Mouse (Mus musculus) heart, embryonic 11.5 days (tissue): ENCODE results near the gene Jmjd7. TPM values are rescaled to one million over a fixed set of nuclear protein-coding genes. Genes with fewer than 3 reads are reported as not detected.
A peak's percentile ranks its signal among the peaks of the same experiment; 100 is the strongest.

Source experiments
- ATAC-seq: fragments of 200-750 bp; cut with Nextera tagmentation; replicated peaks from 2 replicates; pipeline ENCODE4 v1.8.0; 2017; ENCODE audit warnings: moderate library complexity; ENCODE audit not compliant: insufficient number of reproducible peaks, low FRiP score, low TSS enrichment
- H3K27ac ChIP-seq: fragments of 300-500 bp; sonication (generic); 2 replicates; pipeline ENCODE4 v1.5.1; 2014; ENCODE audit warnings: mild to moderate bottlenecking, low read depth, low read length
- H3K27me3 ChIP-seq: fragments of 300-500 bp; sonication (generic); 2 replicates; pipeline ENCODE4 v1.6.1; 2014; ENCODE audit warnings: mild to moderate bottlenecking, low read length, mixed read lengths; ENCODE audit not compliant: control insufficient read depth, insufficient read depth
- H3K36me3 ChIP-seq: fragments of 300-500 bp; sonication (generic); 2 replicates; pipeline ENCODE4 v1.6.1; 2014; ENCODE audit warnings: mild to moderate bottlenecking, low read length, moderate library complexity, mixed read lengths; ENCODE audit not compliant: control insufficient read depth, insufficient read depth
- H3K4me1 ChIP-seq: fragments of 300-500 bp; sonication (generic); 2 replicates; pipeline ENCODE4 v1.6.1; 2014; ENCODE audit warnings: low read length; ENCODE audit not compliant: control insufficient read depth, insufficient read depth
- H3K4me2 ChIP-seq: fragments of 300-500 bp; sonication (generic); 2 replicates; pipeline ENCODE4 v1.6.1; 2014; ENCODE audit warnings: mild to moderate bottlenecking, moderate library complexity
- H3K4me3 ChIP-seq: fragments of 300-500 bp; sonication (generic); 2 replicates; pipeline ENCODE4 v1.5.1; 2014; ENCODE audit warnings: low read depth, low read length
- H3K9ac ChIP-seq: fragments of 300-500 bp; sonication (generic); 2 replicates; pipeline ENCODE4 v1.6.1; 2014; ENCODE audit warnings: mild to moderate bottlenecking, low read depth, low read length, moderate library complexity
- H3K9me3 ChIP-seq: fragments of 300-500 bp; sonication (generic); replicated peaks from 2 replicates; pipeline ENCODE4 v1.6.1; 2016; ENCODE audit warnings: low read length; ENCODE audit not compliant: control insufficient read depth
- WGBS: fragments of 180-500 bp; shearing (Covaris S2); extraction: QIAGEN DNeasy Blood & Tissue Kit; methylation state at CpG from one replicate; pipeline ENCODE4 v1.1.7; 2014; ENCODE audit not compliant: insufficient replicate concordance; 5-methylcytosine and 5-hydroxymethylcytosine counted together
- polyA plus RNA-seq: library from polyadenylated mRNA; unstranded; fragments of >200 nt; fragmentation: Nextera tagmentation; extraction: Ambion mirVana; gene quantifications from 2 replicates; pipeline ENCODE4 v1.2.1, GENCODE M21; 2014

Jmjd7 gene
- polyA plus RNA-seq, 1 experiment from 2014 or later: 16.0 TPM

GRCm38 (mm10) chr2:119992349-119992748 is 34.9 kb upstream of the Jmjd7 start:
- no peak for ATAC-seq

GRCm38 (mm10) chr2:119993515-119993914 is 33.8 kb upstream of the Jmjd7 start:
- H3K27ac ChIP-seq: no peak overlapping the region
- WGBS: 51% methylated on average over 2 of the region's 2 CpGs

More at GRCm38 (mm10) chr2:119992349-119992748, 34.9 kb upstream of the Jmjd7 start:
- H3K9me3 ChIP-seq: no peaks in the 10 kb centered on the region
- H3K36me3 ChIP-seq: no peaks in the 10 kb centered on the region
- WGBS: 69% methylated on average over 2 of the region's 2 CpGs
- H3K9ac ChIP-seq: no peak overlapping the region
- no peaks in the 10 kb centered on the region for H3K27me3 ChIP-seq
- H3K4me2 ChIP-seq: no peak overlapping the region
- H3K4me1 ChIP-seq: peaks cover 4% of the 10 kb centered on the region; the same call in 1 of the 2 replicates
- no peak overlapping the region for H3K4me3 ChIP-seq
- H3K27ac ChIP-seq: no peak overlapping the region

GRCm38 (mm10) chr2:119994839-119995238 is 32.4 kb upstream of the Jmjd7 start:
- ATAC-seq: no peak
- Histone ChIP-seq H3K9ac (no peak overlapping the region), H3K36me3 (no peaks in the 10 kb centered on the region), H3K4me1 (peaks cover 4% of the 10 kb centered on the region; the same call in 1 of the 2 replicates), H3K4me2 (no peak overlapping the region), H3K27me3 (no peaks in the 10 kb centered on the region), H3K4me3 (no peak overlapping the region), H3K9me3 (no peaks in the 10 kb centered on the region), H3K27ac (peak overlapping the region; percentile 71; the same call in 1 of the 2 replicates)
- WGBS: 56% methylated on average over 6 of the region's 6 CpGs

More at GRCm38 (mm10) chr2:119993515-119993914, 33.8 kb upstream of the Jmjd7 start:
- H3K27me3 ChIP-seq: no peaks in the 10 kb centered on the region
- no peak overlapping the region for H3K4me3 ChIP-seq
- no peak for ATAC-seq
- H3K36me3 ChIP-seq: no peaks in the 10 kb centered on the region
- H3K4me2 ChIP-seq: no peak overlapping the region
- H3K9me3 ChIP-seq: no peaks in the 10 kb centered on the region
- H3K4me1 ChIP-seq: peaks cover 4% of the 10 kb centered on the region; the same call in 1 of the 2 replicates
- no peak overlapping the region for H3K9ac ChIP-seq

- Histone ChIP-seq H3K36me3 (no peaks in the 10 kb centered on the region), H3K9ac (no peak overlapping the region; the same call in 1 of the 2 replicates), H3K9me3 (no peaks in the 10 kb centered on the region), H3K4me2 (no peak overlapping the region), H3K4me3 (no peak overlapping the region), H3K27ac (peak overlapping the region; percentile 71), H3K4me1 (peaks cover 5% of the 10 kb centered on the region), H3K27me3 (no peaks in the 10 kb centered on the region)
- ATAC-seq: 0 out of 2 replicates have a peak, but pooled peaks have one; percentile 39
- WGBS: 46% methylated on average over 9 of the region's 9 CpGs
Observed at GRCm38 (mm10) chr2:119995391-119996281, 31.6 kb upstream of the Jmjd7 start.

GRCm38 (mm10) chr2:119997354-119997753 is 29.9 kb upstream of the Jmjd7 start:
- Histone ChIP-seq H3K4me2 (no peak overlapping the region), H3K4me1 (peaks cover 16% of the 10 kb centered on the region), H3K27ac (no peak overlapping the region), H3K4me3 (no peak overlapping the region), H3K27me3 (no peaks in the 10 kb centered on the region), H3K9me3 (no peaks in the 10 kb centered on the region), H3K9ac (no peak overlapping the region), H3K36me3 (no peaks in the 10 kb centered on the region)
- ATAC-seq: no peak
- 81% methylated on average over 4 of the region's 4 CpGs for WGBS

- no peaks in the 10 kb centered on the region for H3K9me3 ChIP-seq
- no peak overlapping the region for H3K4me3 ChIP-seq
- no peak for ATAC-seq
- H3K27me3 ChIP-seq: no peaks in the 10 kb centered on the region
- WGBS: 89% methylated on average over 2 of the region's 2 CpGs
- H3K27ac ChIP-seq: no peak overlapping the region
- no peak overlapping the region for H3K4me2 ChIP-seq
- H3K9ac ChIP-seq: no peak overlapping the region
- H3K4me1 ChIP-seq: peaks cover 15% of the 10 kb centered on the region
- H3K36me3 ChIP-seq: no peaks in the 10 kb centered on the region
Observed at GRCm38 (mm10) chr2:119999731-120000130, 27.6 kb upstream of the Jmjd7 start.

- H3K4me2 ChIP-seq: no peak overlapping the region
- H3K27me3 ChIP-seq: no peaks in the 10 kb centered on the region
- no peak for ATAC-seq
- H3K27ac ChIP-seq: peak overlapping the region; percentile 50; the same call in 1 of the 2 replicates
- H3K9me3 ChIP-seq: no peaks in the 10 kb centered on the region
- H3K4me1 ChIP-seq: peaks cover 13% of the 10 kb centered on the region
- no peak overlapping the region for H3K4me3 ChIP-seq
- H3K9ac ChIP-seq: no peak overlapping the region
- WGBS: 47% methylated on average over 3 of the region's 3 CpGs
- no peaks in the 10 kb centered on the region for H3K36me3 ChIP-seq
Observed at GRCm38 (mm10) chr2:120000882-120001584, 26.2 kb upstream of the Jmjd7 start.

- WGBS: 73% methylated on average over 4 of the region's 4 CpGs
- H3K9ac ChIP-seq: no peak overlapping the region
- no peaks in the 10 kb centered on the region for H3K27me3 ChIP-seq
- H3K4me3 ChIP-seq: no peak overlapping the region
- no peak overlapping the region for H3K4me2 ChIP-seq
- H3K9me3 ChIP-seq: no peaks in the 10 kb centered on the region
- peaks cover 13% of the 10 kb centered on the region for H3K4me1 ChIP-seq
- H3K27ac ChIP-seq: no peak overlapping the region
- H3K36me3 ChIP-seq: no peaks in the 10 kb centered on the region
- no peak for ATAC-seq
Observed at GRCm38 (mm10) chr2:120001956-120002355, 25.3 kb upstream of the Jmjd7 start.
